Mouse (Mus musculus) lung, postnatal 0 days (tissue): ENCODE measurements at regions not wholly inside any gene's neighbourhood (a gene's known extent, or its start where the extent isn't known, plus 50 kb on each side); places are given as distances from the start of the nearest gene placed in this dataset.

Source experiments
- ATAC-seq: fragments of 200-750 bp; cut with Nextera tagmentation; 2 replicates; pipeline ENCODE4 v1.8.0; 2017; ENCODE audit warnings: moderate library complexity
- DNase-seq: peaks from one replicate; pipeline ENCODE4 v3.0.0-alpha.2; 2016; ENCODE audit warnings: low spot score
- H3K27ac ChIP-seq: fragments of 300-500 bp; sonication (generic); 2 replicates; pipeline ENCODE4 v1.5.1; 2014; ENCODE audit warnings: antibody characterized with exemption, mild to moderate bottlenecking, low read length, mixed read lengths
- H3K27me3 ChIP-seq: fragments of 300-500 bp; sonication (generic); replicated peaks from 2 replicates; pipeline ENCODE4 v1.6.1; 2014; ENCODE audit warnings: low read length, mixed read lengths; ENCODE audit not compliant: insufficient read depth
- H3K36me3 ChIP-seq: fragments of 300-500 bp; sonication (generic); 2 replicates; pipeline ENCODE4 v1.6.1; 2014; ENCODE audit warnings: low read length, mixed read lengths; ENCODE audit not compliant: insufficient read depth
- H3K4me1 ChIP-seq: fragments of 300-500 bp; sonication (generic); 2 replicates; pipeline ENCODE4 v1.6.1; 2014; ENCODE audit warnings: antibody characterized with exemption, low read depth, low read length, mixed read lengths; ENCODE audit not compliant: insufficient read depth
- H3K4me2 ChIP-seq: fragments of 300-500 bp; sonication (generic); replicated peaks from 2 replicates; pipeline ENCODE4 v1.6.1; 2014; ENCODE audit warnings: low read depth, mild to moderate bottlenecking, low read length, moderate library complexity, mixed read lengths
- H3K4me3 ChIP-seq: fragments of 300-500 bp; sonication (generic); 2 replicates; pipeline ENCODE4 v1.5.1; 2014; ENCODE audit warnings: low read depth, low read length
- H3K9ac ChIP-seq: fragments of 300-500 bp; sonication (generic); replicated peaks from 2 replicates; pipeline ENCODE4 v1.6.1; 2014; ENCODE audit warnings: low read depth, mild to moderate bottlenecking
- H3K9me3 ChIP-seq: fragments of 300-500 bp; sonication (generic); 2 replicates; pipeline ENCODE4 v1.6.1; 2016; ENCODE audit warnings: low read length, mixed read lengths
- CTCF ChIP-seq: IDR thresholded peaks from 2 replicates; pipeline ENCODE4 v1.5.1; 2016; ENCODE audit warnings: antibody characterized with exemption, mild to moderate bottlenecking
- EP300 ChIP-seq: IDR thresholded peaks from 2 replicates; pipeline ENCODE4 v1.6.1; 2016; ENCODE audit warnings: antibody characterized with exemption, mild to moderate bottlenecking, control low read depth
- whole genome bisulfite sequencing: fragments of 180-500 bp; shearing (Covaris S2); extraction: QIAGEN DNeasy Blood & Tissue Kit; methylation state at CpG from one replicate; pipeline ENCODE4 v1.1.7; 2014; 5-methylcytosine and 5-hydroxymethylcytosine counted together

DNA sequence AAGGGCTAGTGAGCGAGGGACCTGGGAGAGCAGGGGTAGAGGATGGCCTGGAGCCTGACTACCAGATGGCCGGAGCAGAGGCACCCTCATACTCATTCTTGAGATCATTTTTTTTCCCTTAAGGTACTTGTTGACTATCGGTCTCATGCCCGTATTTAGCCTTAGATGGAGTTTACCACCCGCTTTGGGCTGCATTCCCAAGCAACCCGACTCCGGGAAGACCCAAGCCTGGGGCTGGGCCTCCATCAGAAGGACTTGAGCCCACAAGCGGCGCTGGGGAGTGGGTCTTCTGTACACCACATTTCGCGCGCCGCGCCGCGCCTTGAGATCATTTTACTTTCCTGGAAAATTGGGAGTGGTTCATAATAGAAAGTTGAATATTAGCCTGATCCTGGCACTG, 789.2 kb upstream of the Ddx18 start:
- 92% methylated on average over 16 of the region's 16 CpGs for WGBS
- no peaks in the 10 kb centered on the region for H3K27me3 ChIP-seq
- H3K4me2 ChIP-seq: no peak overlapping the region
- no peaks in the 10 kb centered on the region for H3K4me1 ChIP-seq
- no peak overlapping the region for H3K27ac ChIP-seq
- H3K9me3 ChIP-seq: no peaks in the 10 kb centered on the region
- no peaks in the 10 kb centered on the region for H3K36me3 ChIP-seq
- H3K9ac ChIP-seq: no peak overlapping the region
- TF ChIP-seq CTCF: no peak
- TF ChIP-seq EP300: no peak
- ATAC-seq (peak; percentile 84), DNase-seq (peak; percentile 98)
- H3K4me3 ChIP-seq: no peak overlapping the region

DNA sequence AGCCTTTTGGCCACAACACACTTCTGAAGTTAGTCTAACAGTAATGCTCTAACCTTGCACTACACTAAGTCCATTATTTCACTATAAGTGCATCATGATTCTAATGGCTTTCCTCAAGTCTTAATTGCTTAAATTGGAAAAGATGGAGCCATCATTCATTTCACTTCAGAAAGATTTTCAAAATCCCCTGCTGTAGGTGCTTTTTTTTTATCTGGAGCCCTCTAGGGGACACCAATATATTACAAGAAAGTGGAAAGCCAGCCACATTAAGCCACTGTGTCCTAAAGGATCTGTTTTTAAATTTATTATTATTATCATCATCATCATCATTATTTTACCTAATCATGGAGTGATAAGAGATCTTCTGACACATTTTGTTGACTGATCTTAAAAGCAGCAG, 783.7 kb upstream of the Ddx18 start:
- H3K36me3 ChIP-seq: no peaks in the 10 kb centered on the region
- no peak for DNase-seq
- H3K4me1 ChIP-seq: no peaks in the 10 kb centered on the region
- H3K27me3 ChIP-seq: no peaks in the 10 kb centered on the region
- H3K9ac ChIP-seq: no peak overlapping the region
- H3K27ac ChIP-seq: no peak overlapping the region
- no peak for ATAC-seq
- no peak overlapping the region for H3K4me3 ChIP-seq
- TF ChIP-seq CTCF (peak; percentile 35), EP300 (no peak)
- H3K9me3 ChIP-seq: no peaks in the 10 kb centered on the region
- H3K4me2 ChIP-seq: no peak overlapping the region

GRCm38 (mm10) chr1:122333267-122333666, 765.5 kb upstream of the Ddx18 start:
- Histone ChIP-seq H3K4me2 (no peak overlapping the region), H3K4me1 (no peaks in the 10 kb centered on the region), H3K9me3 (no peaks in the 10 kb centered on the region), H3K36me3 (no peaks in the 10 kb centered on the region), H3K27me3 (no peaks in the 10 kb centered on the region), H3K9ac (no peak overlapping the region), H3K4me3 (no peak overlapping the region), H3K27ac (no peak overlapping the region)
- 29% methylated on average over 6 of the region's 6 CpGs for WGBS
- TF ChIP-seq EP300: no peak
- DNase-seq: no peak
- ATAC-seq: no peak

GRCm38 (mm10) chr1:122328276-122328675, 760.5 kb upstream of the Ddx18 start:
- Histone ChIP-seq H3K9me3 (no peaks in the 10 kb centered on the region), H3K4me3 (no peak overlapping the region), H3K36me3 (no peaks in the 10 kb centered on the region), H3K4me2 (no peak overlapping the region), H3K27ac (no peak overlapping the region), H3K4me1 (no peaks in the 10 kb centered on the region), H3K27me3 (no peaks in the 10 kb centered on the region), H3K9ac (no peak overlapping the region)
- no peak for DNase-seq
- TF ChIP-seq EP300: no peak
- no peak for TF ChIP-seq CTCF
- WGBS: 31% methylated on average over 1 of the region's 1 CpGs
- ATAC-seq: no peak
